Mouse (Mus musculus): Measurements from ENCODE around the gene Grb10. TPM values are rescaled to one million over a fixed set of nuclear protein-coding genes. Genes with fewer than 3 reads are reported as not detected.

The Grb10 gene
- polyA plus RNA-seq, 1 experiment from 2014 or later = 410 TPM

- Histone ChIP-seq H3K4me1 (replicated peaks) (no peaks in the 10 kb centered on the region; the same call in 1 of the 2 replicates), H3K36me3 (no peaks in the 10 kb centered on the region), H3K4me3 (no peak overlapping the region), H3K9me3 (no peaks in the 10 kb centered on the region), H3K27ac (no peak overlapping the region), H3K27me3 (ENCODE audit: insufficient read depth, poor library complexity, severe bottlenecking) (peaks cover 83% of the 10 kb centered on the region)
- no peak for DNase-seq (ENCODE audit: low spot score)
- WGBS = 89% methylated on average over 4 of the region's 4 CpGs
Measured at GRCm38 (mm10) chr11:12040391-12040790, 1.9 kb upstream of the Grb10 start.

- peak; percentile 23 for DNase-seq (ENCODE audit: low spot score)
- H3K9me3 ChIP-seq = no peaks in the 10 kb centered on the region
- no peak overlapping the region for H3K27ac ChIP-seq
- 71% methylated on average over 6 of the region's 6 CpGs for WGBS
- H3K4me1 ChIP-seq (replicated peaks) = no peaks in the 10 kb centered on the region; the same call in 1 of the 2 replicates
- no peak overlapping the region for H3K4me3 ChIP-seq
- H3K27me3 ChIP-seq (ENCODE audit: insufficient read depth, poor library complexity, severe bottlenecking) = peaks cover 89% of the 10 kb centered on the region
- no peaks in the 10 kb centered on the region for H3K36me3 ChIP-seq
Measured at GRCm38 (mm10) chr11:12039748-12040147, 1.3 kb upstream of the Grb10 start.

GRCm38 (mm10) chr11:12039098-12039497, 615 bp upstream of the Grb10 start:
- 26% methylated on average over 3 of the region's 3 CpGs for WGBS
- no peaks in the 10 kb centered on the region; the same call in 1 of the 2 replicates for H3K4me1 ChIP-seq (replicated peaks)
- H3K27me3 ChIP-seq (ENCODE audit: insufficient read depth, poor library complexity, severe bottlenecking) = peaks cover 96% of the 10 kb centered on the region
- no peaks in the 10 kb centered on the region for H3K36me3 ChIP-seq
- H3K4me3 ChIP-seq = peak overlapping the region; percentile 72
- peak overlapping the region; percentile 97 for H3K27ac ChIP-seq
- H3K9me3 ChIP-seq = no peaks in the 10 kb centered on the region
- peak; percentile 67 for DNase-seq (ENCODE audit: low spot score)

GRCm38 (mm10) chr11:12037689-12038469, 604 bp downstream of the Grb10 start:
- Histone ChIP-seq H3K9me3 (no peaks in the 10 kb centered on the region), H3K36me3 (peaks cover 3% of the 10 kb centered on the region; the same call in 1 of the 2 replicates), H3K4me3 (peak overlapping the region; percentile 72), H3K27ac (peak overlapping the region; percentile 97), H3K4me1 (replicated peaks) (peaks cover 5% of the 10 kb centered on the region), H3K27me3 (ENCODE audit: insufficient read depth, poor library complexity, severe bottlenecking) (peaks cover 100% of the 10 kb centered on the region)
- 6% methylated on average over 48 of the region's 48 CpGs for WGBS
- peak; percentile 54 for DNase-seq (ENCODE audit: low spot score)

GRCm38 (mm10) chr11:12037075-12037686, 1.3 kb downstream of the Grb10 start:
- Histone ChIP-seq H3K4me3 (peak overlapping the region; percentile 72), H3K9me3 (no peaks in the 10 kb centered on the region), H3K27ac (peak overlapping the region; percentile 97), H3K27me3 (ENCODE audit: insufficient read depth, poor library complexity, severe bottlenecking) (peaks cover 100% of the 10 kb centered on the region), H3K4me1 (replicated peaks) (peaks cover 9% of the 10 kb centered on the region), H3K36me3 (peaks cover 8% of the 10 kb centered on the region; the same call in 1 of the 2 replicates)
- DNase-seq (ENCODE audit: low spot score) = peak; percentile 78
- WGBS = under 1% methylated on average over 90 of the region's 93 CpGs

- Histone ChIP-seq H3K36me3 (peaks cover 15% of the 10 kb centered on the region), H3K9me3 (no peaks in the 10 kb centered on the region), H3K4me3 (peak overlapping the region; percentile 72), H3K27ac (peak overlapping the region; percentile 97), H3K27me3 (ENCODE audit: insufficient read depth, poor library complexity, severe bottlenecking) (peaks cover 100% of the 10 kb centered on the region), H3K4me1 (replicated peaks) (peaks cover 16% of the 10 kb centered on the region)
- 2% methylated on average over 65 of the region's 65 CpGs for WGBS
- DNase-seq (ENCODE audit: low spot score) = peak; percentile 46
Measured at GRCm38 (mm10) chr11:12035916-12036910, 2.3 kb downstream of the Grb10 start.

- Histone ChIP-seq H3K27ac (peak overlapping the region; percentile 97), H3K4me1 (replicated peaks) (peaks cover 16% of the 10 kb centered on the region), H3K36me3 (peaks cover 23% of the 10 kb centered on the region), H3K4me3 (peak overlapping the region; percentile 72), H3K9me3 (no peaks in the 10 kb centered on the region), H3K27me3 (ENCODE audit: insufficient read depth, poor library complexity, severe bottlenecking) (peaks cover 100% of the 10 kb centered on the region)
- DNase-seq (ENCODE audit: low spot score) = peak; percentile 52
- 6% methylated on average over 12 of the region's 12 CpGs for WGBS
Measured at GRCm38 (mm10) chr11:12035324-12035723, 3.2 kb downstream of the Grb10 start.

GRCm38 (mm10) chr11:12034781-12035180, 3.7 kb downstream of the Grb10 start:
- Histone ChIP-seq H3K4me1 (replicated peaks) (peaks cover 16% of the 10 kb centered on the region), H3K27me3 (ENCODE audit: insufficient read depth, poor library complexity, severe bottlenecking) (peaks cover 100% of the 10 kb centered on the region), H3K27ac (peak overlapping the region; percentile 97), H3K36me3 (peaks cover 28% of the 10 kb centered on the region), H3K4me3 (peak overlapping the region; percentile 72), H3K9me3 (0 out of 2 replicates have a peak, but pooled peaks cover under 1% of the 10 kb centered on the region)
- 59% methylated on average over 4 of the region's 4 CpGs for WGBS
- peak; percentile 13 for DNase-seq (ENCODE audit: low spot score)

GRCm38 (mm10) chr11:12034371-12034770, 4.1 kb downstream of the Grb10 start:
- peak overlapping the region; percentile 72 for H3K4me3 ChIP-seq
- WGBS = 29% methylated on average over 5 of the region's 5 CpGs
- H3K9me3 ChIP-seq = peaks cover 3% of the 10 kb centered on the region; the same call in 1 of the 2 replicates
- H3K4me1 ChIP-seq (replicated peaks) = peaks cover 16% of the 10 kb centered on the region
- H3K27me3 ChIP-seq (ENCODE audit: insufficient read depth, poor library complexity, severe bottlenecking) = peaks cover 100% of the 10 kb centered on the region
- DNase-seq (ENCODE audit: low spot score) = peak; percentile 39
- peak overlapping the region; percentile 97 for H3K27ac ChIP-seq
- peaks cover 33% of the 10 kb centered on the region for H3K36me3 ChIP-seq

GRCm38 (mm10) chr11:12032831-12033230, 5.7 kb downstream of the Grb10 start:
- peaks cover 48% of the 10 kb centered on the region for H3K36me3 ChIP-seq
- peaks cover 16% of the 10 kb centered on the region for H3K4me1 ChIP-seq (replicated peaks)
- peak; percentile 23 for DNase-seq (ENCODE audit: low spot score)
- peak overlapping the region; percentile 72 for H3K4me3 ChIP-seq
- H3K27ac ChIP-seq = peak overlapping the region; percentile 97
- peaks cover 16% of the 10 kb centered on the region for H3K9me3 ChIP-seq
- H3K27me3 ChIP-seq (ENCODE audit: insufficient read depth, poor library complexity, severe bottlenecking) = peaks cover 100% of the 10 kb centered on the region
- 34% methylated on average over 5 of the region's 5 CpGs for WGBS

GRCm38 (mm10) chr11:12026638-12027037, 11.8 kb downstream of the Grb10 start:
- H3K27ac ChIP-seq = no peak overlapping the region
- peaks cover 100% of the 10 kb centered on the region for H3K27me3 ChIP-seq (ENCODE audit: insufficient read depth, poor library complexity, severe bottlenecking)
- WGBS = 52% methylated on average over 17 of the region's 17 CpGs
- peak overlapping the region; percentile 44 for H3K4me3 ChIP-seq
- H3K36me3 ChIP-seq = peaks cover 98% of the 10 kb centered on the region
- DNase-seq (ENCODE audit: low spot score) = peak; percentile 18
- peaks cover 15% of the 10 kb centered on the region for H3K4me1 ChIP-seq (replicated peaks)
- H3K9me3 ChIP-seq = peaks cover 46% of the 10 kb centered on the region
